Mouse (Mus musculus): ENCODE measurements around the gene Kdelr3.

GRCm38 (mm10) chr15:79519400-79520220, 3.4 kb downstream of the Kdelr3 start:
- TF ChIP-seq CTCF (IDR thresholded peaks at IDR 0.05; ENCODE audit: borderline replicate concordance, control insufficient read depth, extremely low read depth, insufficient read depth, low read length, poor library complexity) (no peak), POLR2A (IDR thresholded peaks at IDR 0.05; ENCODE audit: control insufficient read depth, extremely low read depth, insufficient read depth, low read length, poor library complexity) (no peak)

All from thymus, adult 2 months (tissue).